In the genomic region with DNA sequence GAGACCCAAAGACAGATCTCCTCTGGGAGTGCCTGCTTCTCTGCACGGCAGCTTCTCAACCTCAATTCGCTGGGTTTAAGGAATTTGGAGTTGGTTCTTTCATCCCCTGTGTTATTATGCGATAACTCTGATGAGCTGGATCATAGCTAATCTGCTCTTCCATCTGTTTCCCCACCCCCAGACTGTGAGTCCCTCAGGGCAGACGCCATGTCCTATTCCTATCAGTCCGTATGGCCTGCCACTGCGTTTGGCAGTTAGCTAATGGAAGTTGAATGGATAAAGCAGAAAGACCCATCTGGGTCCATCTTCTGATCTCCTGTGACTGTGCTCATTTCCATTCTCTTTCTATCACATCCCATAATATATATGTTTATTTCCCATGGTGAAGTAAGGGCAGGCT, we compare ENCODE assay signal across 22 mouse cellular contexts.
DNase-seq lines count a peak whose midpoint lies in the region; ATAC-seq and TF ChIP-seq lines count a peak whose summit lies in the region.
"Had no signal": no experiment of that assay in that cellular context is flagged by ENCODE, and none has a peak within 500 bp of the region (broad histone marks: within the 10 kb centered on the region; RNA-seq: fewer than 3 reads in every experiment).

No protein-coding gene starts in this region.

- DNase-seq in forebrain, postnatal 0 days, result no peak
- peak; percentile 55 for DNase-seq in brain, adult 2 months (ENCODE audit: low read depth, low spot score)
- DNase-seq in layer of hippocampus, adult 11-12 months (ENCODE audit: low spot score), result peak; percentile 53
- peak; percentile 46 to 83 for DNase-seq in layer of hippocampus, postnatal 14 days (ENCODE audit: low spot score in 2 of 2)
- no peak for DNase-seq in spleen, postnatal 10 days (ENCODE audit: low spot score in 2 of 2)
- DNase-seq in frontal cortex, postnatal 36 days (ENCODE audit: low spot score in 2 of 2), result no peak
- DNase-seq: cerebellum, adult 9-11 months; gastrocnemius, postnatal 25 days; heart, postnatal 10 days; kidney, adult 9 months; kidney, postnatal 25 days; right cerebral cortex, postnatal 25 days had no signal

- H3K4me2 ChIP-seq in forebrain, postnatal 0 days (ENCODE audit: low read depth), result no peak overlapping the region
- no peak overlapping the region for H3K4me2 ChIP-seq in forebrain, embryonic 12.5 days
- H3K4me2 ChIP-seq: embryonic facial prominence, embryonic 13.5 days; hindbrain, embryonic 12.5 days; intestine, embryonic 15.5 days; limb, embryonic 15.5 days; liver, embryonic 15.5 days; neural tube, embryonic 13.5 days had no signal

- no peak overlapping the region for H3K9ac ChIP-seq in forebrain, postnatal 0 days
- H3K9ac ChIP-seq in forebrain, embryonic 12.5 days, result no peak overlapping the region
- H3K9ac ChIP-seq: embryonic facial prominence, embryonic 13.5 days; hindbrain, embryonic 12.5 days; intestine, embryonic 15.5 days; limb, embryonic 15.5 days; liver, embryonic 15.5 days; neural tube, embryonic 13.5 days had no signal

- TF ChIP-seq CTCF in forebrain, postnatal 0 days (IDR thresholded peaks at IDR 0.05; ENCODE audit: low read depth), result no peak

- ATAC-seq in forebrain, postnatal 0 days, result peak; percentile 71
- no peak for ATAC-seq in forebrain, embryonic 12.5 days (ENCODE audit: low FRiP score)
- ATAC-seq: intestine, embryonic 15.5 days had no signal

- H3K4me1 ChIP-seq in forebrain, postnatal 0 days (ENCODE audit: insufficient read depth), result no peaks in the 10 kb centered on the region
- H3K4me1 ChIP-seq in forebrain, embryonic 12.5 days, result no peaks in the 10 kb centered on the region
- H3K4me1 ChIP-seq: embryonic facial prominence, embryonic 13.5 days; hindbrain, embryonic 12.5 days; intestine, embryonic 15.5 days; limb, embryonic 15.5 days; liver, embryonic 15.5 days; midbrain, embryonic 10.5 days; neural tube, embryonic 13.5 days had no signal

- no peak overlapping the region for H3K4me3 ChIP-seq in forebrain, postnatal 0 days (ENCODE audit: low read depth, low read length)
- no peak overlapping the region for H3K4me3 ChIP-seq in forebrain, embryonic 12.5 days (replicated peaks)
- H3K4me3 ChIP-seq: embryonic facial prominence, embryonic 13.5 days; heart, embryonic 10.5 days; hindbrain, embryonic 12.5 days; intestine, embryonic 15.5 days; limb, embryonic 15.5 days; liver, embryonic 15.5 days; midbrain, embryonic 10.5 days; neural tube, embryonic 13.5 days had no signal

- H3K9me3 ChIP-seq in forebrain, postnatal 0 days (ENCODE audit: low read length), result no peaks in the 10 kb centered on the region
- H3K9me3 ChIP-seq in forebrain, embryonic 12.5 days, result no peaks in the 10 kb centered on the region
- H3K9me3 ChIP-seq: embryonic facial prominence, embryonic 13.5 days; heart, embryonic 10.5 days; hindbrain, embryonic 12.5 days; intestine, embryonic 15.5 days; limb, embryonic 15.5 days; liver, embryonic 15.5 days; midbrain, embryonic 10.5 days; neural tube, embryonic 13.5 days had no signal

- WGBS in forebrain, postnatal 0 days, result 69% methylated on average over 6 of the region's 6 CpGs
- WGBS in forebrain, embryonic 12.5 days, result 92% methylated on average over 6 of the region's 6 CpGs

- no peak overlapping the region for H3K27ac ChIP-seq in forebrain, postnatal 0 days (ENCODE audit: low read depth, low read length)
- no peak overlapping the region for H3K27ac ChIP-seq in forebrain, embryonic 12.5 days
- H3K27ac ChIP-seq: embryonic facial prominence, embryonic 13.5 days; heart, embryonic 10.5 days; hindbrain, embryonic 12.5 days; intestine, embryonic 15.5 days; limb, embryonic 15.5 days; liver, embryonic 15.5 days; macrophage; midbrain, embryonic 10.5 days; neural tube, embryonic 13.5 days had no signal

- H3K27me3 ChIP-seq in forebrain, postnatal 0 days (ENCODE audit: insufficient read depth, low read length), result no peaks in the 10 kb centered on the region
- H3K27me3 ChIP-seq in forebrain, embryonic 12.5 days, result no peaks in the 10 kb centered on the region
- H3K27me3 ChIP-seq: embryonic facial prominence, embryonic 13.5 days; hindbrain, embryonic 12.5 days; intestine, embryonic 15.5 days; limb, embryonic 15.5 days; liver, embryonic 15.5 days; neural tube, embryonic 13.5 days had no signal

- H3K36me3 ChIP-seq in forebrain, postnatal 0 days (ENCODE audit: insufficient read depth), result no peaks in the 10 kb centered on the region
- H3K36me3 ChIP-seq in forebrain, embryonic 12.5 days (replicated peaks), result no peaks in the 10 kb centered on the region
- H3K36me3 ChIP-seq: embryonic facial prominence, embryonic 13.5 days; hindbrain, embryonic 12.5 days; intestine, embryonic 15.5 days; limb, embryonic 15.5 days; liver, embryonic 15.5 days; neural tube, embryonic 13.5 days had no signal

Comparison
In these comparisons a context has a peak if more than half of its experiments do, and no peak if none do; other contexts are left out.
1. DNase-seq: peak in brain, adult 2 months (single experiment), layer of hippocampus, adult 11-12 months (single experiment) and layer of hippocampus, postnatal 14 days (2 of 2); none in forebrain, postnatal 0 days (single experiment), spleen, postnatal 10 days (0 of 2) and frontal cortex, postnatal 36 days (0 of 2).